Mouse (Mus musculus) embryonic facial prominence, embryonic 11.5 days (tissue): Measurements from ENCODE around the gene Gng2. TPM values are rescaled to one million over a fixed set of nuclear protein-coding genes. Genes with fewer than 3 reads are reported as not detected.
A peak's percentile ranks its signal among the peaks of the same experiment; 100 is the strongest.

ENCODE experiments used
- ATAC-seq: fragments of 200-750 bp; cut with Nextera tagmentation; replicated peaks from 2 replicates; pipeline ENCODE4 v1.8.0; 2017; ENCODE audit warnings: low read depth; ENCODE audit not compliant: insufficient number of reproducible peaks, low FRiP score, low TSS enrichment
- DNase-seq: peaks from one replicate; pipeline ENCODE4 v3.0.0-alpha.2; 2015; ENCODE audit warnings: low spot score
- H3K27ac ChIP-seq: fragments of 300-500 bp; sonication (generic); replicated peaks from 2 replicates; pipeline ENCODE4 v1.5.1; 2014; ENCODE audit warnings: mild to moderate bottlenecking, low read depth, low read length, control low read depth
- H3K27me3 ChIP-seq: fragments of 300-500 bp; sonication (generic); 2 replicates; pipeline ENCODE4 v1.6.1; 2014; ENCODE audit warnings: mild to moderate bottlenecking, low read length, moderate library complexity, mixed read lengths; ENCODE audit not compliant: control insufficient read depth, insufficient read depth
- H3K36me3 ChIP-seq: fragments of 300-500 bp; sonication (generic); replicated peaks from 2 replicates; pipeline ENCODE4 v1.6.1; 2014; ENCODE audit warnings: low read depth, mild to moderate bottlenecking, low read length, moderate library complexity, mixed read lengths; ENCODE audit not compliant: control insufficient read depth, insufficient read depth
- H3K4me1 ChIP-seq: fragments of 300-500 bp; sonication (generic); 2 replicates; pipeline ENCODE4 v1.6.1; 2014; ENCODE audit warnings: low read length, mixed read lengths; ENCODE audit not compliant: control insufficient read depth, insufficient read depth
- H3K4me2 ChIP-seq: fragments of 300-500 bp; sonication (generic); 2 replicates; pipeline ENCODE4 v1.6.1; 2014; ENCODE audit warnings: low read depth, mild to moderate bottlenecking, control low read depth, low read length, moderate library complexity
- H3K4me3 ChIP-seq: fragments of 300-500 bp; sonication (generic); 2 replicates; pipeline ENCODE4 v1.5.1; 2014; ENCODE audit warnings: low read depth, low read length, control low read depth
- H3K9ac ChIP-seq: fragments of 300-500 bp; sonication (generic); replicated peaks from 2 replicates; pipeline ENCODE4 v1.6.1; 2014; ENCODE audit warnings: mild to moderate bottlenecking, control low read depth, low read length
- H3K9me3 ChIP-seq: fragments of 300-500 bp; sonication (generic); replicated peaks from 2 replicates; pipeline ENCODE4 v1.6.1; 2016; ENCODE audit warnings: mild to moderate bottlenecking, low read length, inconsistent platforms, mixed read lengths; ENCODE audit not compliant: control insufficient read depth
- WGBS: fragments of 180-500 bp; shearing (Covaris S2); extraction: QIAGEN DNeasy Blood & Tissue Kit; methylation state at CpG from one replicate; pipeline ENCODE4 v1.1.7; 2014; 5-methylcytosine and 5-hydroxymethylcytosine counted together
- polyA plus RNA-seq: library from polyadenylated mRNA; unstranded; fragments of >200 nt; fragmentation: Nextera tagmentation; extraction: Ambion mirVana; gene quantifications from 2 replicates; pipeline ENCODE4 v1.2.1, GENCODE M21; 2014

Gene Gng2
- polyA plus RNA-seq, 1 experiment from 2014 or later = 73.6 TPM

- no peak overlapping the region for H3K4me2 ChIP-seq
- ATAC-seq (peak; percentile 48; the same call in 1 of the 2 replicates), DNase-seq (peak; percentile 63)
- H3K27me3 ChIP-seq = no peaks in the 10 kb centered on the region
- 50% methylated on average over 5 of the region's 5 CpGs for WGBS
- no peaks in the 10 kb centered on the region for H3K36me3 ChIP-seq
- no peak overlapping the region for H3K9ac ChIP-seq
- no peak overlapping the region for H3K27ac ChIP-seq
- H3K4me3 ChIP-seq = no peak overlapping the region
- no peaks in the 10 kb centered on the region for H3K9me3 ChIP-seq
- H3K4me1 ChIP-seq = no peaks in the 10 kb centered on the region
Observed at GRCm38 (mm10) chr14:19963961-19964505, 13.4 kb downstream of the Gng2 start.

- Histone ChIP-seq H3K4me2 (no peak overlapping the region), H3K4me1 (no peaks in the 10 kb centered on the region), H3K9ac (no peak overlapping the region), H3K36me3 (no peaks in the 10 kb centered on the region), H3K9me3 (no peaks in the 10 kb centered on the region), H3K27ac (no peak overlapping the region), H3K27me3 (no peaks in the 10 kb centered on the region), H3K4me3 (no peak overlapping the region)
- 68% methylated on average over 15 of the region's 15 CpGs for WGBS
- no peak for ATAC-seq
- DNase-seq = no peak
Observed at GRCm38 (mm10) chr14:19961924-19962915, 15.2 kb downstream of the Gng2 start.

DNA sequence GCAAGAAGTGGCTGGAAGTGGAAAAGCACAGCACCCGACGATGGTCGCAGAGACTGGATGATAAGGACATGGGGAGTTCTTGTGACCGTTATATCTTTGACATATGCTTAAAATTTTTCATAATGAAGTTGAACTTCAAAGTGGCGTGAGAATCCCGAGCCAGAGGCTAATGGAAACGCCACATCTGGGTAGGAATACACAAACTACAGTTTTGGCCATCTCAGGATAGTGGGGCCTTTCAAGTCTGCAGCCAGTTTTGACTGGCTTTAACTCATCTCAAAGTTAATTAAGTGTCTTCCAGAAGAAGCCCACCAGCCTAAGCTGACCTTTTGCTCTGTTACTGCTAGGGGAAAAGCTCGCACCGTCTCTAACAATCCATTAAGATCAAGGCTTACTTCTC lies 17.6 kb downstream of the Gng2 start:
- 79% methylated on average over 9 of the region's 9 CpGs for WGBS
- H3K4me1 ChIP-seq = no peaks in the 10 kb centered on the region

GRCm38 (mm10) chr14:19955077-19955476 lies 22.4 kb downstream of the Gng2 start:
- Histone ChIP-seq H3K36me3 (no peaks in the 10 kb centered on the region), H3K27ac (no peak overlapping the region), H3K4me1 (no peaks in the 10 kb centered on the region), H3K27me3 (no peaks in the 10 kb centered on the region), H3K4me3 (no peak overlapping the region), H3K4me2 (no peak overlapping the region), H3K9me3 (no peaks in the 10 kb centered on the region), H3K9ac (no peak overlapping the region)
- DNase-seq = no peak
- WGBS = 86% methylated on average over 7 of the region's 7 CpGs
- no peak for ATAC-seq

More for the DNA sequence above, 17.6 kb downstream of the Gng2 start:
- no peak overlapping the region for H3K4me2 ChIP-seq
- ATAC-seq = no peak
- DNase-seq = no peak
- H3K27me3 ChIP-seq = no peaks in the 10 kb centered on the region
- H3K9ac ChIP-seq = no peak overlapping the region
- no peak overlapping the region for H3K27ac ChIP-seq
- no peaks in the 10 kb centered on the region for H3K9me3 ChIP-seq
- H3K36me3 ChIP-seq = no peaks in the 10 kb centered on the region
- H3K4me3 ChIP-seq = no peak overlapping the region

DNA sequence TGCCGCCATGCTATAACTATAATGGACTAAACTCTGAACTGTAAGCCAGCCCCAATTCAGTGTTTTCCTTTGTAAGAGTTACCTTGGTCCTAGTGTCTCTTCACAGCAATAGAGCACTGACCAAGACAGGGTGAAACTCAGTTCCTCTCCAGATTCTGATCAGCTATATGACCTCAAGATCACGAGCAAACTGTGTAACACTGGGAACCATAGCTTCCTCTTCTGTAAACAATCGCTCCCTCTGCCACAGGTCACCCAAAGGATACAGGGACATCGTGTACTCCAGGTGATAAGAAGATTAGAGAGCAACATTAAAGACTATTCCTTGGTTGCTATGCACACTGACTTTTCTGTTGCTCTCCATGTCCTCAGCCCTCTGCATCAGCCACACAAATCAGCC lies 26.6 kb downstream of the Gng2 start:
- WGBS = 91% methylated on average over 4 of the region's 4 CpGs
- H3K27ac ChIP-seq = no peak overlapping the region
- no peak overlapping the region for H3K9ac ChIP-seq
- H3K4me3 ChIP-seq = no peak overlapping the region
- no peaks in the 10 kb centered on the region for H3K4me1 ChIP-seq
- ATAC-seq (no peak), DNase-seq (no peak)
- no peaks in the 10 kb centered on the region for H3K9me3 ChIP-seq
- no peak overlapping the region for H3K4me2 ChIP-seq
- H3K36me3 ChIP-seq = no peaks in the 10 kb centered on the region
- H3K27me3 ChIP-seq = no peaks in the 10 kb centered on the region

- H3K9me3 ChIP-seq = no peaks in the 10 kb centered on the region
- WGBS = 87% methylated on average over 2 of the region's 2 CpGs
Observed at GRCm38 (mm10) chr14:19949475-19949874, 28.0 kb downstream of the Gng2 start.

DNA sequence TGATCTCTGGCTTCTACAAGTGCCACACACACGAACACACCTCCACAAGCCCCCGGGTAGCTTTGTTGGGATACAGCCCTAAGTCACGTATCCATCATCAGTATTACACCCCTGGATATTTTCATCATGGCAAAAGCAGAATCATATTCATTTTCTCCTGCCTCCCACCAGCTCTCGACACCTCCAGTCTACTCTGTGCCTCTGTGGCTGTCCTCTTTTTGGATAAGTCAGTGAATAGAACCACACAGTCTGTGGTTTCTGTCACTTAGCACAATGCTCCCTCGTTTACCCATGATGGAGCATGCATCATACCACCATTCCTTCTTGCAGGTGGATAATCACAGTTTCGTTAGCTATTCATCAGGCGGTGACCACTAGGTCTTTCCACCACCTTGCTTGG lies 31.2 kb downstream of the Gng2 start:
- 92% methylated on average over 7 of the region's 7 CpGs for WGBS
- no peaks in the 10 kb centered on the region for H3K27me3 ChIP-seq

More at GRCm38 (mm10) chr14:19949475-19949874, 28.0 kb downstream of the Gng2 start:
- H3K4me1 ChIP-seq = no peaks in the 10 kb centered on the region
- H3K36me3 ChIP-seq = no peaks in the 10 kb centered on the region
- H3K4me3 ChIP-seq = no peak overlapping the region
- no peak overlapping the region for H3K4me2 ChIP-seq
- H3K9ac ChIP-seq = no peak overlapping the region
- no peak for DNase-seq
- H3K27ac ChIP-seq = no peak overlapping the region
- no peaks in the 10 kb centered on the region for H3K27me3 ChIP-seq
- no peak for ATAC-seq

GRCm38 (mm10) chr14:19942732-19943131 lies 34.7 kb downstream of the Gng2 start:
- DNase-seq (no peak), ATAC-seq (no peak)

More for the DNA sequence above, 31.2 kb downstream of the Gng2 start:
- Histone ChIP-seq H3K27ac (no peak overlapping the region), H3K9me3 (no peaks in the 10 kb centered on the region), H3K36me3 (no peaks in the 10 kb centered on the region), H3K4me3 (no peak overlapping the region), H3K4me1 (no peaks in the 10 kb centered on the region), H3K4me2 (no peak overlapping the region), H3K9ac (no peak overlapping the region)
- no peak for ATAC-seq
- no peak for DNase-seq

More at GRCm38 (mm10) chr14:19942732-19943131, 34.7 kb downstream of the Gng2 start:
- Histone ChIP-seq H3K4me3 (no peak overlapping the region), H3K4me1 (no peaks in the 10 kb centered on the region), H3K27me3 (no peaks in the 10 kb centered on the region), H3K4me2 (no peak overlapping the region), H3K9ac (no peak overlapping the region), H3K27ac (no peak overlapping the region), H3K36me3 (no peaks in the 10 kb centered on the region), H3K9me3 (no peaks in the 10 kb centered on the region)
- 54% methylated on average over 3 of the region's 3 CpGs for WGBS
